Mouse (Mus musculus) cortical plate, adult 2 months (tissue): Measurements from ENCODE around the gene Frmd4a.

Experiments
- CTCF ChIP-seq: fragments of 200-500 bp; IDR thresholded peaks from 2 replicates; pipeline ENCODE4 v1.5.1; 2011; ENCODE audit warnings: mild to moderate bottlenecking, control low read depth, low read length; ENCODE audit not compliant: insufficient read depth; ENCODE audit errors: extremely low read depth
- POLR2A ChIP-seq: fragments of 200-500 bp; IDR thresholded peaks from 2 replicates; pipeline ENCODE4 v1.6.1; 2011; ENCODE audit warnings: mild to moderate bottlenecking, low read length, control low read depth; ENCODE audit not compliant: insufficient read depth; ENCODE audit errors: extremely low read depth

GRCm38 (mm10) chr2:4543417-4543775, 525.9 kb downstream of the Frmd4a start:
- no peak for TF ChIP-seq POLR2A
- TF ChIP-seq CTCF = no peak
